Mouse (Mus musculus) forebrain, embryonic 15.5 days (tissue): ENCODE data around the gene Ugt3a2. TPM values are rescaled to one million over a fixed set of nuclear protein-coding genes. Genes with fewer than 3 reads are reported as not detected.

Experiments used
- polyA plus RNA-seq: library from polyadenylated mRNA; unstranded; fragments of >200 nt; fragmentation: Nextera tagmentation; extraction: Ambion mirVana; gene quantifications from 2 replicates; pipeline ENCODE4 v1.2.1, GENCODE M21; 2015

Gene Ugt3a2
- polyA plus RNA-seq, 1 experiment from 2014 or later, result not detected

Other genes with a start within 250 kb of the Ugt3a2 start
- 4.2 and 4.3 TPM in 2 replicates for gene Lmbrd2, start 195.0 kb upstream of the Ugt3a2 start, polyA plus RNA-seq
- 41.0 and 41.9 TPM in 2 replicates for gene Skp2, start 180.1 kb upstream of the Ugt3a2 start, polyA plus RNA-seq
- not detected in 2 replicates for gene Ugt3a1, start 58.7 kb upstream of the Ugt3a2 start, polyA plus RNA-seq
- 1.7 and 2.7 TPM in 2 replicates for gene Capsl, start 100.5 kb downstream of the Ugt3a2 start, polyA plus RNA-seq
- gene Il7r, start 194.6 kb downstream of the Ugt3a2 start, polyA plus RNA-seq, result not detected in 2 replicates